Mouse (Mus musculus) liver, embryonic 11.5 days (tissue): ENCODE results near the gene Rnf182. TPM values are rescaled to one million over a fixed set of nuclear protein-coding genes. Genes with fewer than 3 reads are reported as not detected.

Experiments used
- ATAC-seq: fragments of 200-750 bp; cut with Nextera tagmentation; replicated peaks from 2 replicates; pipeline ENCODE4 v1.8.0; 2017; ENCODE audit warnings: moderate number of reproducible peaks, mild to moderate bottlenecking, moderate TSS enrichment, moderate library complexity; ENCODE audit not compliant: low FRiP score
- DNase-seq: peaks from one replicate; pipeline ENCODE4 v3.0.0-alpha.2; 2017; ENCODE audit warnings: low spot score
- H3K27ac ChIP-seq: fragments of 300-500 bp; sonication (generic); 2 replicates; pipeline ENCODE4 v1.5.1; 2014; ENCODE audit warnings: mild to moderate bottlenecking, low read depth, low read length, control low read depth
- H3K27me3 ChIP-seq: fragments of 300-500 bp; sonication (generic); replicated peaks from 2 replicates; pipeline ENCODE4 v1.6.1; 2014; ENCODE audit warnings: low read length, mixed read lengths; ENCODE audit not compliant: control insufficient read depth, insufficient read depth
- H3K36me3 ChIP-seq: fragments of 300-500 bp; sonication (generic); 2 replicates; pipeline ENCODE4 v1.6.1; 2014; ENCODE audit warnings: mild to moderate bottlenecking, low read length, moderate library complexity, mixed read lengths; ENCODE audit not compliant: control insufficient read depth, insufficient read depth
- H3K4me1 ChIP-seq: fragments of 300-500 bp; sonication (generic); replicated peaks from 2 replicates; pipeline ENCODE4 v1.6.1; 2014; ENCODE audit warnings: low read length, mixed read lengths; ENCODE audit not compliant: control insufficient read depth, insufficient read depth
- H3K4me2 ChIP-seq: fragments of 300-500 bp; sonication (generic); 2 replicates; pipeline ENCODE4 v1.6.1; 2014; ENCODE audit warnings: mild to moderate bottlenecking, control low read depth, moderate library complexity
- H3K4me3 ChIP-seq: fragments of 300-500 bp; sonication (generic); 2 replicates; pipeline ENCODE4 v1.5.1; 2014; ENCODE audit warnings: low read depth, low read length, control low read depth
- H3K9ac ChIP-seq: fragments of 300-500 bp; sonication (generic); 2 replicates; pipeline ENCODE4 v1.6.1; 2014; ENCODE audit warnings: low read depth, low read length, control low read depth
- H3K9me3 ChIP-seq: fragments of 300-500 bp; sonication (generic); 2 replicates; pipeline ENCODE4 v1.6.1; 2016; ENCODE audit warnings: low read length, inconsistent platforms, mixed read lengths; ENCODE audit not compliant: control insufficient read depth
- WGBS: fragments of 180-500 bp; shearing (Covaris S2); extraction: QIAGEN DNeasy Blood & Tissue Kit; methylation state at CpG from one replicate; pipeline ENCODE4 v1.1.7; 2014; 5-methylcytosine and 5-hydroxymethylcytosine counted together
- polyA plus RNA-seq: library from polyadenylated mRNA; unstranded; fragments of >200 nt; fragmentation: Nextera tagmentation; extraction: Ambion mirVana; gene quantifications from 2 replicates; pipeline ENCODE4 v1.2.1, GENCODE M21; 2014

Rnf182 gene
- 0.45 and 1.3 TPM in 2 replicates for polyA plus RNA-seq

DNA sequence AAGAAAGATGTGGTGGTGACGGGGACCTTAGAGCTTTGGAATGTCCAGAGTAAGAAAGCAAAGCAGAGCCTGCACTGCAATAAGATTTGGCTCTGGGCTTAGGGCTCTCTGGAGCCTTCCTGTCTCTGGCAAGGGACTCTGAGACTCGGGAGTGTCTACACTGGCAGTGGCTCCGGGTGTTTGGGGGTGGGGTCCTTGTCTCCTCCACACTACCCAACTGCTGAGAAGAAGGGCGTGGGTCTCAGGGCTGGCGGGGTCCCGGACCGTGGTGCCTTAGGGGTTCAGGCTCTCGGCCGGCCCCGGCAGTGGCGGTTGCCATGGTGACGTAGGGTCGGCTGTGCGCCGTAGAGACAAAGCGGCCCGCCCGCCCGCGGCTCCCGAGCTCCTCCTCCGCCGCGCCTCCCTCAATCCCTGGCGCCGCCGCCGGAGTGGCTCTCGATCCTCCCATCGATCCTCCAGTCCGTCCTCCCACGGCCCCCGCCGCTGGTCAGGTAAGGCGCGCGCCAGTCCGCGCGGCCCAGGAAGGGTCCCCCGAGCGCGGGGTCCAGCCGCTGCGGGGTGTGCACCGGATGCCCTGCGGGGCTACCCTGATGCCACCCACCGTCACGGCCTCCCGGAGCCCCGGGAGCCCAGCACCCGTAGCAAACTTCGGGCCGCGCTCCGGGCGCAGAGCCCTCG lies at the start of gene Rnf182:
Gene Rnf182, plus strand, starts transcription at position 134 of the 678 bp plus-strand sequence.
- DNase-seq (peak; percentile 79), ATAC-seq (peak; percentile 71)
- Histone ChIP-seq H3K4me1 (peaks cover 3% of the 10 kb centered on the region), H3K27ac (no peak within 1 kb of the TSS), H3K27me3 (peaks cover 18% of the 10 kb centered on the region), H3K9ac (peak within 1 kb of the TSS; percentile 40; the same call in 1 of the 2 replicates), H3K4me2 (peak within 1 kb of the TSS; percentile 93), H3K4me3 (peak within 1 kb of the TSS; percentile 59), H3K9me3 (no peaks in the 10 kb centered on the region), H3K36me3 (no peaks in the 10 kb centered on the region)
- under 1% methylated on average over 58 of the region's 58 CpGs for WGBS

DNA sequence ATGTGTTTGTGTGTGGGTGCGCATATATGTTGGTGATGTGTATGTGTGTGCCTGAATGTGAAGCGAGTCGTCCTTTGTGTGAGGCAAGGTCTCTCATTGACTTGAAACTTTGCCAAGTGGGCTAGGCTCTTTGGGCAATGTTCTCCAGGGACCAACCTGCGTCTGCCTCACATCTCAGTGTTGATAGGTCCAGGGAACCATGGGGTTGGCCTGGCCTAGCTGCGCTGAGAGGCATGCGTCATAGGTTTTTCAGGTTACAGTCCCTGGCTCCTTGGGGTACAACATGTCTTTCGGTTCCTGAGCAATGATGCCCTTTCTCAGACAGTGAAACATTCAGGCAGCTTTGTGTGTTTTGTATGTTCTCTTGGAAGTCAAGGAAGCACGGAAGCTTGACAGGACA lies 49.3 kb upstream of the Rnf182 start:
- no peak overlapping the region for H3K27ac ChIP-seq
- no peak overlapping the region for H3K9ac ChIP-seq
- 91% methylated on average over 8 of the region's 8 CpGs for WGBS
- H3K4me2 ChIP-seq: no peak overlapping the region
- H3K9me3 ChIP-seq: no peaks in the 10 kb centered on the region
- H3K4me3 ChIP-seq: no peak overlapping the region
- ATAC-seq (no peak), DNase-seq (no peak)
- H3K27me3 ChIP-seq: no peaks in the 10 kb centered on the region
- H3K36me3 ChIP-seq: no peaks in the 10 kb centered on the region
- peaks cover 2% of the 10 kb centered on the region for H3K4me1 ChIP-seq

DNA sequence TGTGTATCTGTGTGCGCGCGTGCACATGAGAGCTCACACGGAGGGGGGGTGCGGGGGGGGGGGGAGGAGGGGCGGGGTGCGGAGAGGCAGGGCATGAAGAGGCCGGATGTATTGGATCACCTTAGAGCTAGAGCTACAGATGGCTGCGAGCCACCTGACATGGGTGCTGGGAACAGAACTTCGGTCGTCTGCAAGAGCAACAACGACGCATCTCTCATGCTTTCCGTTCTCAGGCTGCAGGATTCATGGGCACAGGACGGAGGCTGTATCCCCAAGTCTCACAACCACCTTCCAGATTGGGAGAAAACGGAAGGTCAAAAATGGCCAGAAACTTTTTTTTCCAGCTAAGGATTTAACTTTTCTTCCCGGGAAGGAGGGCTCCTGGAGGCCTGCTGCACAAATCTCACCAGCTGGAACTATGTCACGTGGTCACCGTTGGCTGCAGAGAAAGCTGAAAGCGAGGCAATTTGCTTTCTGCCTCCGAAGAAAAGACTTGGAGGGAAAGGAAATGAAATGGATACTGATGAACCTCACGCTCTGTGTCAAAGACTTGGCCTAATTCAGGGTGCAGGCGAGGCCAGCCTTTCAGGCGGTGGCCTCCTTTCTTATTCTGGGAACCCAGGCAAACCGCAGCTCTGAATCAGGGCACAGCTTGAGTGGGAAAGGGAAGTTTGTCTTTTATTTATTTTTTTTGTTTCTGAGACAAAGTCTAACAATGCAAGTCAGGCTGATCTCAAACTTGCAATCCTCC lies 48.2 kb upstream of the Rnf182 start:
- no peak for DNase-seq
- no peaks in the 10 kb centered on the region for H3K36me3 ChIP-seq
- no peak overlapping the region for H3K4me3 ChIP-seq
- no peaks in the 10 kb centered on the region for H3K4me1 ChIP-seq
- no peaks in the 10 kb centered on the region for H3K9me3 ChIP-seq
- ATAC-seq: no peak
- H3K27me3 ChIP-seq: no peaks in the 10 kb centered on the region
- no peak overlapping the region for H3K27ac ChIP-seq
- H3K9ac ChIP-seq: no peak overlapping the region
- H3K4me2 ChIP-seq: no peak overlapping the region
- WGBS: 77% methylated on average over 23 of the region's 25 CpGs

DNA sequence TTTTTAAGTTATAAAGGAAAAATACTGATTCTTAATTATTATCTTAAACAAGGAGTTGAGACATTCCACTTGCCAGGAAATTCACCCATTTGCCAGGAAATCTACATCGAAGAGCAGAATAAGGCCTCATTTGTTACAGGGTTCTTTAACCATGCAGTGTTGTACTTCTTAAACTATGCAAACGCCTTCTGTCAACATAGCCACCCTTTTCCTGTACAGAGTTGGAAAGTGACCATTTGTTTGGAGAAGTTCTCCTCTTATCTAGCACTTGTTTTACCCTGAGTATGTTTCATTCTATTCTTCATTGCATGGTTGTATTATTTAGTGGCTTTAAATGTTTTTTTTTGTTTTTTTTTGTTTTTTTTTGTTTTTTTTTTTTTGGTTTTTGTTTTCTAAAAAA lies 41.5 kb upstream of the Rnf182 start:
- Histone ChIP-seq H3K36me3 (no peaks in the 10 kb centered on the region), H3K4me3 (no peak overlapping the region), H3K9ac (no peak overlapping the region), H3K4me2 (no peak overlapping the region), H3K4me1 (no peaks in the 10 kb centered on the region), H3K27ac (no peak overlapping the region), H3K27me3 (no peaks in the 10 kb centered on the region), H3K9me3 (no peaks in the 10 kb centered on the region)
- 63% methylated on average over 2 of the region's 2 CpGs for WGBS
- ATAC-seq (no peak), DNase-seq (no peak)

DNA sequence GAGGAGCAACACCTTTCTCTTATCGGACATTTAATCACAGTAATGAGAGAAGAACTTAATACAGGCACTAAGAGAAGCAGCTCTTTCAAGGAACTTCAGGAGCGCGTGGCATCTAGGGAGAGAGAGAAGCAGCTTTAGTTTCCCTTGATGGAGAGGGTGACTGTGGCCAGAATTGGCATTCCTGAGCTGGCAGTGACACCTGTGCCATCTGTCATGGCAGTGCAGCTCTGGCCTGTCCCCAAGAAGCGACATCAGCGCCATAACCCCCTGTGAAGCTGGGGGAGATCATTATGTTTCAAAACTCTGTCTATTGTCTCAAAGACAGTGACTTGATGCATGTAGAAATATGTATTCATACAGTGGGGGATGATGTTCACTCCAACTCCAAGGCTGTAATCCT lies 40.1 kb upstream of the Rnf182 start:
- WGBS: 90% methylated on average over 5 of the region's 5 CpGs

DNA sequence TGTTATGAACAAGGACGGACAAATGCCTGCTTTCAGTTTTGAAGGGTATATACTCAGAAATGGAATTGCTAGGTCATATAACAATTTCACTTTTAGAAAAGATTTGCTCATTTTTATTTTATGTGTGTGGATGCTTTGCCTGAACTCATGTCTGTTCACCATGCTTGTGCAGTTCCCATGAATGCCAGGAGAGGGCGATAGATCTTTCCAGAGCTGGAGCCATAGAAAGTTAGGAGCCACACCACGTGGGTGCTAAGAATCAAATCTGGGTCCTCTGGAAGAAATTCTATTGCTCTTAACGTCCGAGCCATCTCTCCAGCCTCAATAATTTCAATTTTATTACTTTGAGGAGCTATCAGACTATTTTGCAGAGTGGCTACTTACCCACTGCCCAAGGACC lies 38.3 kb upstream of the Rnf182 start:
- WGBS: 55% methylated on average over 5 of the region's 5 CpGs
- H3K4me2 ChIP-seq: no peak overlapping the region

More for the DNA sequence above, 40.1 kb upstream of the Rnf182 start:
- Histone ChIP-seq H3K27ac (no peak overlapping the region), H3K4me2 (no peak overlapping the region), H3K9me3 (no peaks in the 10 kb centered on the region), H3K27me3 (no peaks in the 10 kb centered on the region), H3K36me3 (no peaks in the 10 kb centered on the region), H3K9ac (no peak overlapping the region), H3K4me3 (no peak overlapping the region), H3K4me1 (no peaks in the 10 kb centered on the region)
- ATAC-seq (no peak), DNase-seq (no peak)

DNA sequence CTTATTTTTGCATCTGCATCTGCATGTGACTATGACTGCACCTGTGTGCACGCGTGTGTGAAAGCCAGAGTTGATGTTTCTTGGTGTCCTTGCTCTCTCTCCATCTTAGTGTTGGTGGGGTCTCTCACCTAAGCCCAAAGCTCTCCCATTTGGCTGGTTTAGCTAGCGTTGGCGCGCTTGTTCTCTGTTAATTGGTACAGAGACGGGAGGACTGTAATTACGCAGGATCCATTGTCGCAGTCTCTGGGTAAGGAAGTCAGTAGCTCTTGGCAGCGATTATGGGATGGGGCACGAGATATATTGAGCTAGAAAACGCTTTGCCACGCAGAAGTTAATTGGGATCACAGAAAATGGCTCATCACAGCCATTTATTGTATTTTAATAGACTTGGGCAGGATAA lies 37.7 kb upstream of the Rnf182 start:
- no peaks in the 10 kb centered on the region for H3K4me1 ChIP-seq
- no peak overlapping the region for H3K27ac ChIP-seq
- H3K27me3 ChIP-seq: no peaks in the 10 kb centered on the region
- H3K4me2 ChIP-seq: no peak overlapping the region
- DNase-seq (no peak), ATAC-seq (no peak)
- no peak overlapping the region for H3K9ac ChIP-seq
- 85% methylated on average over 12 of the region's 12 CpGs for WGBS
- no peaks in the 10 kb centered on the region for H3K36me3 ChIP-seq
- H3K4me3 ChIP-seq: no peak overlapping the region
- no peaks in the 10 kb centered on the region for H3K9me3 ChIP-seq

More for the DNA sequence above, 38.3 kb upstream of the Rnf182 start:
- Histone ChIP-seq H3K4me1 (no peaks in the 10 kb centered on the region), H3K27ac (no peak overlapping the region), H3K4me3 (no peak overlapping the region), H3K9ac (no peak overlapping the region), H3K36me3 (no peaks in the 10 kb centered on the region), H3K9me3 (no peaks in the 10 kb centered on the region), H3K27me3 (no peaks in the 10 kb centered on the region)
- DNase-seq (no peak), ATAC-seq (no peak)

DNA sequence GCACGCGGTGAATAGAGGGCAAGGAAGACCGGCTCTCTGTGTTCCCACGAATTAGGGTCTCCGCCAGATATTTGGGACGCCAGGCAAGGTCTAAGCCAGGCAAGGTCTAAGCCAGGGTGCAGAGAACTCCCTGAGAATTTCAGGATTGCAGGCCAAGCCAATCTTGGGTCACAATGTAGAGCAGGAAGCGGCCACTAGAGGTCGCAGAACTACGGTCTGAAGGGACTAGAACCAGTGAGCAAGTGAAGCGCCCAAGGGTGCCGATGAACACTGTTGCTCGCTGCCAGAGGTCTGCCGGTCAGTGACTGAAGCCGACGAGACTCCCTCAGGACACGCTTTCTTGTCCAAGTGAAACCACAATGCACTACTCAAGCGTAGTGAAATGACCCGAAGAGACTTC lies 35.8 kb upstream of the Rnf182 start:
- DNase-seq (peak; percentile 55), ATAC-seq (no peak)
- Histone ChIP-seq H3K9me3 (no peaks in the 10 kb centered on the region), H3K36me3 (no peaks in the 10 kb centered on the region), H3K27me3 (no peaks in the 10 kb centered on the region), H3K4me2 (no peak overlapping the region), H3K9ac (no peak overlapping the region), H3K4me1 (no peaks in the 10 kb centered on the region), H3K4me3 (no peak overlapping the region), H3K27ac (no peak overlapping the region)
- 17% methylated on average over 18 of the region's 18 CpGs for WGBS

DNA sequence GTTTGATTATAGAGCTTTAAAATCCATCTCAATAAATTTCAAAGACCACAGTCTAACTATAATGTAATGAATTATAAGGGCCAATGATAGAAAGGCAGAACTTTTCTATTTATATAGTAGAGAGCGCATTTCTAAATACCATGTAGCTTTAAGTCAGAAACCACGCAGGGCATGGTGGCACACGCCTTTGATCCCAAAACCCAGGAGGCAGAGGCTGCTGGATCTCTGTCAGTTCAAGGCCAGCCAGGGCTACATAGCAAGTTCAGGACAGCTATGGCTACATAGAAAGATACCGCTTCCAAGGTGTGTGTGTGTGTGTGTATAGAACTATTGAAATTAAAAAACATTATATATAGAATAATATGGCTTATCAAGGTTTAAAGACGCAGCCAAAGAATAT lies 34.8 kb upstream of the Rnf182 start:
- Histone ChIP-seq H3K27me3 (no peaks in the 10 kb centered on the region), H3K4me1 (no peaks in the 10 kb centered on the region), H3K36me3 (no peaks in the 10 kb centered on the region), H3K9me3 (no peaks in the 10 kb centered on the region), H3K4me3 (no peak overlapping the region), H3K9ac (no peak overlapping the region), H3K4me2 (no peak overlapping the region), H3K27ac (no peak overlapping the region)
- DNase-seq (no peak), ATAC-seq (no peak)
- 87% methylated on average over 5 of the region's 5 CpGs for WGBS
